Mouse (Mus musculus) forebrain, embryonic 14.5 days (tissue): ENCODE results near the gene Cacnb3. TPM values are rescaled to one million over a fixed set of nuclear protein-coding genes. Genes with fewer than 3 reads are reported as not detected.
A peak's percentile ranks its signal among the peaks of the same experiment; 100 is the strongest.

Experiments
- ATAC-seq: fragments of 200-750 bp; cut with Nextera tagmentation; 2 replicates; pipeline ENCODE4 v1.8.0; 2017; ENCODE audit warnings: mild to moderate bottlenecking, moderate library complexity
- DNase-seq: peaks from one replicate; pipeline ENCODE4 v3.0.0-alpha.2; 2015; ENCODE audit warnings: low spot score
- H3K27ac ChIP-seq: fragments of 300-500 bp; sonication (generic); 2 replicates; pipeline ENCODE4 v1.5.1; 2014; ENCODE audit warnings: low read depth, mild to moderate bottlenecking, control low read depth, low read length, moderate library complexity
- H3K27me3 ChIP-seq: fragments of 300-500 bp; sonication (generic); replicated peaks from 2 replicates; pipeline ENCODE4 v1.6.1; 2014; ENCODE audit warnings: low read length, control low read depth, mixed read lengths; ENCODE audit not compliant: control insufficient read depth, insufficient read depth
- H3K36me3 ChIP-seq: fragments of 300-500 bp; sonication (generic); 2 replicates; pipeline ENCODE4 v1.6.1; 2014; ENCODE audit warnings: low read length, control low read depth; ENCODE audit not compliant: control insufficient read depth, insufficient read depth
- H3K4me1 ChIP-seq: fragments of 300-500 bp; sonication (generic); 2 replicates; pipeline ENCODE4 v1.6.1; 2014; ENCODE audit warnings: antibody characterized with exemption, low read length, control low read depth; ENCODE audit not compliant: control insufficient read depth, insufficient read depth
- H3K4me2 ChIP-seq: fragments of 300-500 bp; sonication (generic); 2 replicates; pipeline ENCODE4 v1.6.1; 2014; ENCODE audit warnings: mild to moderate bottlenecking, control low read depth, low read length
- H3K4me3 ChIP-seq: fragments of 300-500 bp; sonication (generic); 2 replicates; pipeline ENCODE4 v1.5.1; 2014; ENCODE audit warnings: low read depth, low read length, control low read depth
- H3K9ac ChIP-seq: fragments of 300-500 bp; sonication (generic); 2 replicates; pipeline ENCODE4 v1.6.1; 2014; ENCODE audit warnings: mild to moderate bottlenecking, low read length, control low read depth, moderate library complexity
- H3K9me3 ChIP-seq: fragments of 300-500 bp; sonication (generic); replicated peaks from 2 replicates; pipeline ENCODE4 v1.6.1; 2016; ENCODE audit warnings: low read length, control low read depth, mixed read lengths; ENCODE audit not compliant: control insufficient read depth
- WGBS: fragments of 180-500 bp; shearing (Covaris S2); extraction: QIAGEN DNeasy Blood & Tissue Kit; methylation state at CpG from one replicate; pipeline ENCODE4 v1.1.7; 2014; 5-methylcytosine and 5-hydroxymethylcytosine counted together
- polyA plus RNA-seq: library from polyadenylated mRNA; unstranded; fragments of >200 nt; fragmentation: Nextera tagmentation; extraction: Ambion mirVana; gene quantifications from 2 replicates; pipeline ENCODE4 v1.2.1, GENCODE M21; 2014

Cacnb3 gene
- polyA plus RNA-seq, 1 experiment from 2014 or later, result 75.9 TPM

GRCm38 (mm10) chr15:98628589-98629254, 1.9 kb upstream of the Cacnb3 start:
- Histone ChIP-seq H3K36me3 (no peaks in the 10 kb centered on the region), H3K9ac (peak overlapping the region; percentile 46; the same call in 1 of the 2 replicates), H3K4me2 (peak overlapping the region; percentile 33), H3K4me3 (no peak overlapping the region; the same call in 1 of the 2 replicates), H3K27ac (peak overlapping the region; percentile 58; the same call in 1 of the 2 replicates), H3K4me1 (peaks cover 17% of the 10 kb centered on the region), H3K9me3 (no peaks in the 10 kb centered on the region), H3K27me3 (peaks cover 15% of the 10 kb centered on the region; the same call in 1 of the 2 replicates)
- 10% methylated on average over 20 of the region's 20 CpGs for WGBS
- DNase-seq (peak; percentile 61), ATAC-seq (no peak)

GRCm38 (mm10) chr15:98629464-98629863, 1.2 kb upstream of the Cacnb3 start:
- H3K27me3 ChIP-seq, result peaks cover 15% of the 10 kb centered on the region; the same call in 1 of the 2 replicates
- 63% methylated on average over 6 of the region's 6 CpGs for WGBS
- no peaks in the 10 kb centered on the region for H3K36me3 ChIP-seq
- no peak overlapping the region for H3K9ac ChIP-seq
- no peak overlapping the region for H3K27ac ChIP-seq
- H3K4me3 ChIP-seq, result no peak overlapping the region
- DNase-seq (no peak), ATAC-seq (no peak)
- H3K4me1 ChIP-seq, result peaks cover 20% of the 10 kb centered on the region
- no peaks in the 10 kb centered on the region for H3K9me3 ChIP-seq
- H3K4me2 ChIP-seq, result no peak overlapping the region

GRCm38 (mm10) chr15:98631493-98631892, 853 bp downstream of the Cacnb3 start:
- Histone ChIP-seq H3K4me2 (peak overlapping the region; percentile 87), H3K27ac (peak overlapping the region; percentile 69; the same call in 1 of the 2 replicates), H3K4me1 (peaks cover 28% of the 10 kb centered on the region), H3K4me3 (peak overlapping the region; percentile 81), H3K36me3 (no peaks in the 10 kb centered on the region), H3K27me3 (peaks cover 15% of the 10 kb centered on the region; the same call in 1 of the 2 replicates), H3K9me3 (no peaks in the 10 kb centered on the region), H3K9ac (0 out of 2 replicates have a peak overlapping the region, but pooled peaks have one; percentile 95)
- peak; percentile 1; the same call in 1 of the 2 replicates for ATAC-seq
- peak; percentile 67 for DNase-seq
- under 1% methylated on average over 18 of the region's 18 CpGs for WGBS

- no peaks in the 10 kb centered on the region for H3K9me3 ChIP-seq
- WGBS, result under 1% methylated on average over 25 of the region's 25 CpGs
- no peaks in the 10 kb centered on the region for H3K36me3 ChIP-seq
- H3K4me1 ChIP-seq, result peaks cover 36% of the 10 kb centered on the region
- H3K4me2 ChIP-seq, result peak overlapping the region; percentile 87
- peak overlapping the region; percentile 95 for H3K9ac ChIP-seq
- ATAC-seq, result peak; percentile 51
- peaks cover 15% of the 10 kb centered on the region; the same call in 1 of the 2 replicates for H3K27me3 ChIP-seq
- peak; percentile 75 for DNase-seq
- H3K27ac ChIP-seq, result peak overlapping the region; percentile 69
- H3K4me3 ChIP-seq, result peak overlapping the region; percentile 81
Measured at GRCm38 (mm10) chr15:98632107-98632744, 1.6 kb downstream of the Cacnb3 start.

- no peak for ATAC-seq
- no peak overlapping the region for H3K27ac ChIP-seq
- peak overlapping the region; percentile 81 for H3K4me3 ChIP-seq
- H3K27me3 ChIP-seq, result peaks cover 15% of the 10 kb centered on the region; the same call in 1 of the 2 replicates
- 4% methylated on average over 4 of the region's 4 CpGs for WGBS
- DNase-seq, result peak; percentile 51
- 0 out of 2 replicates have a peak, but pooled peaks cover 5% of the 10 kb centered on the region for H3K36me3 ChIP-seq
- peak overlapping the region; percentile 87 for H3K4me2 ChIP-seq
- H3K4me1 ChIP-seq, result peaks cover 40% of the 10 kb centered on the region
- no peaks in the 10 kb centered on the region for H3K9me3 ChIP-seq
- H3K9ac ChIP-seq, result peak overlapping the region; percentile 95
Measured at GRCm38 (mm10) chr15:98632921-98633320, 2.3 kb downstream of the Cacnb3 start.

- ATAC-seq, result no peak; the same call in 1 of the 2 replicates
- H3K27me3 ChIP-seq, result peaks cover 14% of the 10 kb centered on the region; the same call in 1 of the 2 replicates
Measured at GRCm38 (mm10) chr15:98633822-98634470, 3.3 kb downstream of the Cacnb3 start.

DNA sequence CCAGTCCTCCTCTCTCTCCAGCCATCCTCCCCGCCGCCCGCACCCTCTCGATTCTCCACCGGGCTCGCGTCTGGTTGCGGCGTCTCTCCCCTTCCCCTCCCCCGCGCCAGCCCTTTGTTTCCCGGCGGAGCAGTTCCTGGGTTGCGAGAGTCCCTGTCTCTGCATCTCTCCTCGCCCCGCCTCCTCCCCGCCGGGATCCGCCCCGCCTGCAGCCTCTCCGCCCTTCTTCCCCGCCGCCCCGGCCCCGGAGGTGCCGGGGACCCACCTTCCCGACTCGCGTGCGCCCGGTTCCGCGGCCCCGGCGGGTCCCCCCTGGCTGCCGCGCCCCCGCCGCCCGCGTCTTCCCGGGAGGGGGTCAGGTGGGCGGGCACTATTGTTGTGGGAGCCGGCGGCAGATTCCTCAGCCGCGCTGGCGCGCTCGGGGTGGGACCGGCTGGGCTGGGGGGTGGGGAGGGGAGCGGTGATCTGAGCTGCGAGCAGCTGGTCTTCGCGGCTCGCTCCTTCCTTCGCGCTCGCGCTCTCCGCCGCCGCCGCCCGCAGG, 4.0 kb downstream of the Cacnb3 start:
- peak overlapping the region; percentile 87 for H3K4me2 ChIP-seq
- peak; percentile 81 for ATAC-seq
- H3K27me3 ChIP-seq, result peaks cover 12% of the 10 kb centered on the region; the same call in 1 of the 2 replicates
- H3K9ac ChIP-seq, result peak overlapping the region; percentile 95
- peak; percentile 94 for DNase-seq
- peaks cover 10% of the 10 kb centered on the region for H3K36me3 ChIP-seq
- peak overlapping the region; percentile 98 for H3K27ac ChIP-seq
- H3K4me3 ChIP-seq, result peak overlapping the region; percentile 81
- H3K9me3 ChIP-seq, result no peaks in the 10 kb centered on the region
- H3K4me1 ChIP-seq, result peaks cover 31% of the 10 kb centered on the region
- WGBS, result under 1% methylated on average over 62 of the region's 65 CpGs

More at GRCm38 (mm10) chr15:98633822-98634470, 3.3 kb downstream of the Cacnb3 start:
- WGBS, result 2% methylated on average over 23 of the region's 25 CpGs
- peak overlapping the region; percentile 98 for H3K27ac ChIP-seq
- no peaks in the 10 kb centered on the region for H3K9me3 ChIP-seq
- peaks cover 33% of the 10 kb centered on the region for H3K4me1 ChIP-seq
- H3K4me2 ChIP-seq, result peak overlapping the region; percentile 87
- H3K36me3 ChIP-seq, result 0 out of 2 replicates have a peak, but pooled peaks cover 5% of the 10 kb centered on the region
- DNase-seq, result peak; percentile 52
- peak overlapping the region; percentile 95 for H3K9ac ChIP-seq
- H3K4me3 ChIP-seq, result peak overlapping the region; percentile 81

GRCm38 (mm10) chr15:98635291-98635841, 4.7 kb downstream of the Cacnb3 start:
- peak; percentile 37 for DNase-seq
- ATAC-seq, result no peak; the same call in 1 of the 2 replicates
- Histone ChIP-seq H3K4me3 (peak overlapping the region; percentile 81), H3K9ac (peak overlapping the region; percentile 95), H3K27ac (peak overlapping the region; percentile 98), H3K27me3 (0 out of 2 replicates have a peak, but pooled peaks cover 6% of the 10 kb centered on the region), H3K36me3 (peaks cover 17% of the 10 kb centered on the region), H3K4me1 (peaks cover 31% of the 10 kb centered on the region), H3K9me3 (no peaks in the 10 kb centered on the region), H3K4me2 (peak overlapping the region; percentile 87)
- 1% methylated on average over 21 of the region's 21 CpGs for WGBS
